8 mouse cellular contexts compared by ENCODE assay signal in the genomic region with DNA sequence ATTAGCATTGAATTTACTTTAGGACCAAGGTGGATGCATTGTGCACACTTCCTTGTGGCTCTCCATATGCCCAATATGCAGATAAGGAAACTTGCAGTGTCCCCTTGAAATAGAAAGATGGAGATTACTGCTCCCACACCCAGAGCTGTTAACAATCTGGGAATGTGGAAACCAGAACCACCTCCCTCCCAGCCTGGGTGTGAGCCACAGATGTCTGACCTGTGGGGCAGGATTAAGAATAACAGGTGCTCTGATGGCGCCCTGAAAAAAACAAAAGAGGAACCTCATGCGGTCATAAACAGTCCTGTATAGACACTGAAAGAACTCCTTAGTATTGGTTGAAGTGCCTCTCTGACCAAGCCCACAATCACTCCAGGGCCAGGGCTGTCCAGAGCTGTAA. TPM values are rescaled to one million over a fixed set of nuclear protein-coding genes. Genes with fewer than 3 reads are reported as not detected.
DNase-seq lines count a peak whose midpoint lies in the region; ATAC-seq and TF ChIP-seq lines count a peak whose summit lies in the region.

No protein-coding gene starts in this region.

- H3K9ac ChIP-seq in kidney, postnatal 0 days (ENCODE audit: low read depth, low read length) = no peak overlapping the region
- no peak overlapping the region for H3K9ac ChIP-seq in midbrain, embryonic 14.5 days (replicated peaks; ENCODE audit: low read length)

- H3K9me3 ChIP-seq in kidney, postnatal 0 days (replicated peaks; ENCODE audit: low read length) = no peaks in the 10 kb centered on the region
- no peaks in the 10 kb centered on the region for H3K9me3 ChIP-seq in hindbrain, embryonic 10.5 days
- H3K9me3 ChIP-seq in midbrain, embryonic 14.5 days (ENCODE audit: control insufficient read depth, low read length) = no peaks in the 10 kb centered on the region

- peaks cover 20% of the 10 kb centered on the region for H3K4me1 ChIP-seq in kidney, postnatal 0 days (replicated peaks; ENCODE audit: insufficient read depth, low read length)
- peaks cover 9% of the 10 kb centered on the region for H3K4me1 ChIP-seq in cortical plate, adult 2 months (ENCODE audit: control insufficient read depth, insufficient read depth, low read length)
- H3K4me1 ChIP-seq in hindbrain, embryonic 10.5 days (replicated peaks) = peaks cover 45% of the 10 kb centered on the region
- H3K4me1 ChIP-seq in midbrain, embryonic 14.5 days (ENCODE audit: control insufficient read depth, insufficient read depth, low read length) = peaks cover 31% of the 10 kb centered on the region

- H3K36me3 ChIP-seq in kidney, postnatal 0 days (ENCODE audit: insufficient read depth, low read length) = no peaks in the 10 kb centered on the region
- peaks cover 6% of the 10 kb centered on the region for H3K36me3 ChIP-seq in hindbrain, embryonic 10.5 days
- H3K36me3 ChIP-seq in midbrain, embryonic 14.5 days (ENCODE audit: control insufficient read depth, insufficient read depth, low read length) = 0 out of 2 replicates have a peak, but pooled peaks cover 8% of the 10 kb centered on the region

- H3K27me3 ChIP-seq in kidney, postnatal 0 days (ENCODE audit: insufficient read depth, low read length) = no peaks in the 10 kb centered on the region
- H3K27me3 ChIP-seq in hindbrain, embryonic 10.5 days (ENCODE audit: insufficient read depth, poor library complexity, severe bottlenecking) = peaks cover 4% of the 10 kb centered on the region
- no peaks in the 10 kb centered on the region for H3K27me3 ChIP-seq in midbrain, embryonic 14.5 days (ENCODE audit: control insufficient read depth, insufficient read depth, low read length)

- H3K27ac ChIP-seq in kidney, postnatal 0 days = no peak overlapping the region
- no peak overlapping the region for H3K27ac ChIP-seq in cortical plate, adult 2 months (ENCODE audit: insufficient read depth, low read length)
- no peak overlapping the region for H3K27ac ChIP-seq in hindbrain, embryonic 10.5 days
- no peak overlapping the region for H3K27ac ChIP-seq in midbrain, embryonic 14.5 days (replicated peaks; ENCODE audit: low read depth, low read length)

- TF ChIP-seq POLR2A in cortical plate, adult 2 months (IDR thresholded peaks at IDR 0.05; ENCODE audit: extremely low read depth, insufficient read depth, low read length) = no peak

- no peak for ATAC-seq in kidney, postnatal 0 days (replicated peaks; ENCODE audit: low FRiP score, low read depth)
- no peak for ATAC-seq in midbrain, embryonic 14.5 days (ENCODE audit: low FRiP score, low TSS enrichment)

- WGBS in kidney, postnatal 0 days = 64% methylated on average over 2 of the region's 2 CpGs
- WGBS in hindbrain, embryonic 10.5 days = 79% methylated on average over 2 of the region's 2 CpGs
- WGBS in midbrain, embryonic 14.5 days = 82% methylated on average over 2 of the region's 2 CpGs

- no peak overlapping the region for H3K4me3 ChIP-seq in kidney, postnatal 0 days (replicated peaks; ENCODE audit: low read depth, low read length)
- peak overlapping the region; percentile 48; the same call in 1 of the 2 replicates for H3K4me3 ChIP-seq in cortical plate, adult 2 months (ENCODE audit: insufficient read depth, low read length)
- peak overlapping the region; percentile 79 for H3K4me3 ChIP-seq in hindbrain, embryonic 10.5 days
- no peak overlapping the region; the same call in 1 of the 2 replicates for H3K4me3 ChIP-seq in midbrain, embryonic 14.5 days (replicated peaks; ENCODE audit: low read depth, low read length)

- peak overlapping the region; percentile 61; the same call in 1 of the 2 replicates for H3K4me2 ChIP-seq in kidney, postnatal 0 days (ENCODE audit: low read length)
- peak overlapping the region; percentile 74 for H3K4me2 ChIP-seq in midbrain, embryonic 14.5 days (ENCODE audit: low read length)

- DNase-seq in kidney, postnatal 0 days (ENCODE audit: low spot score) = no peak
- DNase-seq in kidney, postnatal 14 days = no peak
- no peak for DNase-seq in hindbrain, embryonic 10.5 days (ENCODE audit: low spot score)
- DNase-seq in midbrain, embryonic 14.5 days = no peak
- no peak for DNase-seq in frontal cortex, postnatal 25 days (ENCODE audit: low spot score in 2 of 2)
- no peak for DNase-seq in ovary, adult 18-20 months (ENCODE audit: low spot score)
- no peak for DNase-seq in adrenal gland, postnatal 36 days

- TF ChIP-seq CTCF in kidney, postnatal 0 days (IDR thresholded peaks at IDR 0.05; ENCODE audit: low read depth) = no peak
- TF ChIP-seq CTCF in cortical plate, adult 2 months (IDR thresholded peaks at IDR 0.05; ENCODE audit: extremely low read depth, insufficient read depth, low read length) = no peak

RNA-seq across cellular contexts. Expression of a gene that starts 1.3 kb away (rescaled TPM):
- 34.6 and 35.7 TPM in 2 replicates for polyA plus RNA-seq in kidney, postnatal 0 days (2015; fragmentation: Nextera tagmentation; extraction: Ambion mirVana)
- 93.6 and 95.3 TPM in 2 replicates for polyA plus RNA-seq in cortical plate, adult 2 months (2012; rRNA removed)
- polyA plus RNA-seq in hindbrain, embryonic 10.5 days (2016; fragmentation: Nextera tagmentation; extraction: Ambion mirVana) = 21.6 and 26.3 TPM in 2 replicates
- 32.5 and 35.7 TPM in 2 replicates for polyA plus RNA-seq in midbrain, embryonic 14.5 days (2014; fragmentation: Nextera tagmentation; extraction: Ambion mirVana)
- 100 to 1,000 TPM; 133 to 137 TPM for total RNA-seq in adrenal gland, postnatal 36 days (2021)

RNA-seq across cellular contexts. Expression of a gene that starts 19.5 kb away (rescaled TPM):
- 22.3 and 25.7 TPM in 2 replicates for polyA plus RNA-seq in kidney, postnatal 0 days (2015; fragmentation: Nextera tagmentation; extraction: Ambion mirVana)
- 5.5 and 5.7 TPM in 2 replicates for polyA plus RNA-seq in cortical plate, adult 2 months (2012; rRNA removed)
- polyA plus RNA-seq in hindbrain, embryonic 10.5 days (2016; fragmentation: Nextera tagmentation; extraction: Ambion mirVana) = 35.0 and 46.0 TPM in 2 replicates
- 12.8 and 16.4 TPM in 2 replicates for polyA plus RNA-seq in midbrain, embryonic 14.5 days (2014; fragmentation: Nextera tagmentation; extraction: Ambion mirVana)
- 10 to 100 TPM in 1 of 2 experiments, 1 to 10 TPM in 1; 8.9 to 10.3 TPM for total RNA-seq in adrenal gland, postnatal 36 days (2021)

RNA-seq across cellular contexts. Expression of a gene that starts 19.6 kb away (rescaled TPM):
- polyA plus RNA-seq in kidney, postnatal 0 days (2015; fragmentation: Nextera tagmentation; extraction: Ambion mirVana) = 0.23 and 0.55 TPM in 2 replicates
- 1.4 and 3.1 TPM in 2 replicates for polyA plus RNA-seq in cortical plate, adult 2 months (2012; rRNA removed)
- 0.54 and 0.56 TPM in 2 replicates for polyA plus RNA-seq in hindbrain, embryonic 10.5 days (2016; fragmentation: Nextera tagmentation; extraction: Ambion mirVana)
- 0.27 and 0.58 TPM in 2 replicates for polyA plus RNA-seq in midbrain, embryonic 14.5 days (2014; fragmentation: Nextera tagmentation; extraction: Ambion mirVana)
- 1 to 10 TPM; 8.0 to 8.5 TPM for total RNA-seq in adrenal gland, postnatal 36 days (2021)

Comparison
In these comparisons a context has a peak if more than half of its experiments do, and no peak if none do; other contexts are left out.
1. H3K4me3 ChIP-seq: peak in cortical plate, adult 2 months (single experiment) and hindbrain, embryonic 10.5 days (single experiment); none in kidney, postnatal 0 days (single experiment) and midbrain, embryonic 14.5 days (single experiment).